Mouse (Mus musculus) forebrain, embryonic 12.5 days (tissue): ENCODE results near the gene Zfp784. TPM values are rescaled to one million over a fixed set of nuclear protein-coding genes. Genes with fewer than 3 reads are reported as not detected.

Experiments used
- ATAC-seq: fragments of 200-750 bp; cut with Nextera tagmentation; 2 replicates; pipeline ENCODE4 v1.8.0; 2017; ENCODE audit warnings: moderate TSS enrichment; ENCODE audit not compliant: low FRiP score
- H3K27ac ChIP-seq: fragments of 300-500 bp; sonication (generic); 2 replicates; pipeline ENCODE4 v1.5.1; 2016; ENCODE audit warnings: mild to moderate bottlenecking
- H3K27me3 ChIP-seq: fragments of 300-500 bp; sonication (generic); 2 replicates; pipeline ENCODE4 v1.6.1; 2016; ENCODE audit warnings: mild to moderate bottlenecking
- H3K36me3 ChIP-seq: fragments of 300-500 bp; sonication (generic); replicated peaks from 2 replicates; pipeline ENCODE4 v1.6.1; 2016; ENCODE audit warnings: mild to moderate bottlenecking
- H3K4me1 ChIP-seq: fragments of 300-500 bp; sonication (generic); 2 replicates; pipeline ENCODE4 v1.6.1; 2016
- H3K4me2 ChIP-seq: fragments of 300-500 bp; sonication (generic); 2 replicates; pipeline ENCODE4 v1.6.1; 2016; ENCODE audit warnings: mild to moderate bottlenecking, moderate library complexity
- H3K4me3 ChIP-seq: fragments of 300-500 bp; sonication (generic); replicated peaks from 2 replicates; pipeline ENCODE4 v1.5.1; 2016; ENCODE audit warnings: mild to moderate bottlenecking
- H3K9ac ChIP-seq: fragments of 300-500 bp; sonication (generic); 2 replicates; pipeline ENCODE4 v1.6.1; 2016; ENCODE audit warnings: mild to moderate bottlenecking
- H3K9me3 ChIP-seq: fragments of 300-500 bp; sonication (generic); 2 replicates; pipeline ENCODE4 v1.6.1; 2016
- WGBS: fragments of 180-500 bp; shearing (Covaris S2); methylation state at CpG from one replicate; pipeline ENCODE4 v1.1.7; 2016; 5-methylcytosine and 5-hydroxymethylcytosine counted together
- polyA plus RNA-seq: library from polyadenylated mRNA; unstranded; fragments of >200 nt; fragmentation: Nextera tagmentation; extraction: Ambion mirVana; gene quantifications from 2 replicates; pipeline ENCODE4 v1.2.1, GENCODE M21; 2016

Zfp784 gene
- polyA plus RNA-seq, 1 experiment from 2014 or later: 4.0 TPM

DNA sequence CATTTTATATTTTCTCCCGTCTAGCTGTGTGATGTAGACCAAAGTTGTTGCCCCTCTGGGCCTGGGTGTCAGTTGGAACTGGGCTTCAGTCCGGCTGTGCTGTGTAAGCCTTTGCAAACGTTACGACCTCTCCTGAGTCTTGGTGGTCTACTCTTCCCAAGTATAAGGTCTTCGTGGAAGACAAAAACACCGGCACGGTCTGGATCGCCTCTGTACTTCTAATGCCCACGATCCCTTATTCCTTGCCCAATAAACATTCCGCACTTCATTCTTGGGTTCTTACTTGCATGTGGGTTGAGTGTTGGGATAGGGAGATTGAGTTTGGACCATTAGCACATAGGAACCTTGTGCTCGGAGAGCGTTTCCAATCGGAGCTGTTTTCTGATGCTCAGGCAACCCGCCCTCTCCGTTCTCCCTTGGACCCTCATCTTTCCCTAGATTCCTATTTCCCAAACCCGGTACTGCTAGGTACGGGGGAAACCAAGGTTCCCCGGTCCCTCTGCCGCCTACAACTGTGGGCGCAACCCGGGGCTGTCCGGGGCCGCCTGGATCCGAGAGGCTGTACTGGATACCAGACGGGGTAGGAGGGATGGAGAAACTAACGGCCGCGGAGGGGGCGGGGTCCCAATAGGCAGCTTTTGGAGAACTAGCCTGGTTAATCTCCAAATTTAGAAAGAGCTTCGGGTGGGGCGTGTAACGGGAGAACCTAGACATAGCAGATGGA is 15.4 kb upstream of the Zfp784 start:
- no peak for ATAC-seq
- Histone ChIP-seq H3K4me1 (peaks cover 44% of the 10 kb centered on the region), H3K36me3 (no peaks in the 10 kb centered on the region)

DNA sequence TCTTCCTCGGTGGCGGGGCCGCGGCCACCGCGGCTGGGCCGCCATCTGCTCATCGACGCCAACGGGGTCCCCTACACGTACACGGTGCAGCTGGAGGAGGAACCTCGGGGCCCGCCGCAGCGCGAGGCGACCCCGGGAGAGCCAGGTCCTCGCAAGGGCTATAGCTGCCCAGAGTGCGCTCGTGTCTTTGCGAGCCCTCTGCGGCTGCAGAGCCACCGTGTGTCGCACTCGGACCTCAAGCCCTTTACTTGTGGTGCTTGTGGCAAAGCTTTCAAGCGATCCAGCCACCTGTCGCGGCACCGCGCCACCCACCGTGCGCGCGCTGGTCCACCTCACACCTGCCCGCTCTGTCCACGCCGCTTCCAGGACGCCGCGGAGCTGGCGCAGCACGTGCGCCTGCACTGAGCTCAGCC is 14.7 kb upstream of the Zfp784 start:
- WGBS: 2% methylated on average over 45 of the region's 45 CpGs
- H3K9me3 ChIP-seq: no peaks in the 10 kb centered on the region
- H3K4me2 ChIP-seq: peak overlapping the region; percentile 82
- ATAC-seq: no peak
- no peaks in the 10 kb centered on the region for H3K36me3 ChIP-seq
- peaks cover 44% of the 10 kb centered on the region for H3K4me1 ChIP-seq
- peak overlapping the region; percentile 79 for H3K4me3 ChIP-seq
- H3K27me3 ChIP-seq: peaks cover 65% of the 10 kb centered on the region
- no peak overlapping the region for H3K27ac ChIP-seq
- H3K9ac ChIP-seq: peak overlapping the region; percentile 56

More for the DNA sequence above, 15.4 kb upstream of the Zfp784 start:
- H3K27me3 ChIP-seq: peaks cover 72% of the 10 kb centered on the region
- no peaks in the 10 kb centered on the region for H3K9me3 ChIP-seq
- peak overlapping the region; percentile 82 for H3K4me2 ChIP-seq
- H3K4me3 ChIP-seq: peak overlapping the region; percentile 79
- no peak overlapping the region for H3K27ac ChIP-seq
- H3K9ac ChIP-seq: peak overlapping the region; percentile 56; the same call in 1 of the 2 replicates
- 9% methylated on average over 32 of the region's 32 CpGs for WGBS

DNA sequence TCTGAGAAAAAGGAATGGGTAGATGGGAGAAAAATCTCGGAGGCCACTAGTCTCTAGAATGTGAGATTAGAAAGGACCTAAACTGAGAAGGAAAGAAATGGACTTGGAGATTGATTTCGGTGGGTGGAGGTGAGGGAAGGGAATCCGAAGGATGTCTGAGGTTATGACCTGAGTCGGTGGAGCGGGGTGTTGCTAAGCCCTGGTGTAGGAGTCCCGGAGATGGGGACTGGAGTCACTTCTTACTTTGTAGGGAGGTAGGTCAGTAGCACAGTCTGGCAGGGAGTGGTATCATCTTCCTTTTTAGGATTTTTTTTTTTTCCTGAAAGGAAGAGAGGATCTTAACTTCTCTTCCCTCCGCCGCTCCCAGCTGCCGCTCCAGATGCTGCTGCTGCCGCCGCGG is 14.2 kb upstream of the Zfp784 start:
- ATAC-seq: no peak
- Histone ChIP-seq H3K4me1 (peaks cover 44% of the 10 kb centered on the region), H3K27me3 (peaks cover 60% of the 10 kb centered on the region), H3K4me2 (peak overlapping the region; percentile 82), H3K9ac (peak overlapping the region; percentile 89), H3K9me3 (no peaks in the 10 kb centered on the region), H3K27ac (no peak overlapping the region), H3K4me3 (peak overlapping the region; percentile 79), H3K36me3 (no peaks in the 10 kb centered on the region)
- WGBS: 3% methylated on average over 12 of the region's 12 CpGs

DNA sequence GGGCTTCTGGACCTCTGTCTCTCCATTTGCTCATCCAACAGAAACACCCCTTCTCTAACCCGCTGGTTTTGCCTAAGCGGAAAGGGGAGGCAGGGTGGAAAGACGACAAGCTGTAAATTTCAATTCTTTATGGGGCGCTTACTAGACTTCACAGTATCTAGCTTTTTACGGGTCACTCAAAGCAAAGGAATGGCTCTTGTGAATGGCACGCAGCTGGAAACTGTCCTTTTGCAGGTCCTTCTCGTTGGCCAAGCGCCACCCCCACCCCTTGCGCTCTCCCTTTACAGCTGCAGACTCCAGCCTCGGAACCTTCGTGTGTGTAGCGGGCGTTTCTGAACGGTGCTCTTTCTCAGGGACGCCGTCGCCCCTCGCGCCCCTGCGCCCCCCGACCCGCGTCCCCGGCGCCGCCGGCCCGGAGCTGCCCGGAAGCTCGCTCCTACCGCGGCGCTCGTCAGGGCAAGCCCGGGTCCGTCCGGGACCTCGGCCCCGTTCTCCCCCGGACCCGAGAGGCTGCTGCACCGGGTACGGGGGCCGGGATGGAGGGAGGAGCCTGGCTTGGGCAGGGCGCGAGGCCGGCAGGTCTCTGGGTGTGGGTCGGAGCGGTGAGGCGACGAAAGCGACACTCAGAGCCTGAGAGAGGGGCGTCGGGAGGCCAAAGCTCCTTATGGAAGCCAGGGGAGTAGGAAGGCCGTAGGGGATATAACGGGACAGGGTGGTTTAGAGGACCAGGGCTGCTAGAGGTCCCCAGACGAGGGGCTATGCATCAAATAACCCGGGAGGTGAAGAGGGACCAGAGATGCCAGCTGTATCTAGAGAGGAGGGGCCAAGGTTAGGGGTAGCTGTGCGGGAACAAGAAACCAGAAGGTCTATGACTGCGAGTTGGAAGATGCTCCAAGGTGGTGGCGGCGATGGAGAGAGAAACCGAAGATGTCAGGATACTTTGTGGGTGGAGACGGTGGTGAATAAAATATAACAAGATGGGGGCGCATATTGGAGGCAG is 13.2 kb upstream of the Zfp784 start, which contains the start of gene Zfp580:
TSS of gene Zfp580 (plus strand) at position 346 of the 1,000 bp plus-strand sequence.
- ATAC-seq: peak; percentile 84
- Histone ChIP-seq H3K4me2 (peak within 1 kb of the TSS; percentile 82), H3K9ac (peak within 1 kb of the TSS; percentile 89), H3K4me1 (peaks cover 35% of the 10 kb centered on the region), H3K27ac (peak within 1 kb of the TSS; percentile 80), H3K9me3 (no peaks in the 10 kb centered on the region), H3K27me3 (peaks cover 51% of the 10 kb centered on the region), H3K4me3 (peak within 1 kb of the TSS; percentile 79), H3K36me3 (no peaks in the 10 kb centered on the region)
- 2% methylated on average over 64 of the region's 65 CpGs for WGBS

DNA sequence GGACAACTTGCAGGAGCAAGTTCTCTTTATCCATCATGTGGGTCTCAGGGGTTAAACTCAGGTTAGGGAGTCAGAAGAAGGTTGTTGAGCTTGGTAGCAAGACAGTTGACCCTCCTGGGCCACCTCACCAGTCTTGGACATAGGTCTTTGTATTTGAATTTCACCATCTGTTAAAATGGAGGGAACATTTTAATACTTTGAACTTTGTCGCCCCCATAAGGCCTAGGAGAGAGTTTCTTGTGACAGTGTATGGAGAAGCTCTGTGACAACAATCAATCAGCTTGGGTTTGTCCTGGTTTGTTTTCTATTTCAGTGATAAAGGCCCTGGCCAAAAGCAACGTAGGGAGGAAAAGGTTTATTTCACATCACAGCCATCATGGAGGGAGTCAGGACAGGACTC is 9.1 kb upstream of the Zfp784 start:
- H3K27ac ChIP-seq: no peak overlapping the region
- no peak for ATAC-seq
- H3K36me3 ChIP-seq: no peaks in the 10 kb centered on the region
- no peak overlapping the region for H3K4me3 ChIP-seq
- H3K4me2 ChIP-seq: no peak overlapping the region
- H3K27me3 ChIP-seq: peaks cover 9% of the 10 kb centered on the region
- H3K9ac ChIP-seq: no peak overlapping the region
- H3K4me1 ChIP-seq: peaks cover 12% of the 10 kb centered on the region
- WGBS: 34% methylated on average over 2 of the region's 2 CpGs
- H3K9me3 ChIP-seq: no peaks in the 10 kb centered on the region

DNA sequence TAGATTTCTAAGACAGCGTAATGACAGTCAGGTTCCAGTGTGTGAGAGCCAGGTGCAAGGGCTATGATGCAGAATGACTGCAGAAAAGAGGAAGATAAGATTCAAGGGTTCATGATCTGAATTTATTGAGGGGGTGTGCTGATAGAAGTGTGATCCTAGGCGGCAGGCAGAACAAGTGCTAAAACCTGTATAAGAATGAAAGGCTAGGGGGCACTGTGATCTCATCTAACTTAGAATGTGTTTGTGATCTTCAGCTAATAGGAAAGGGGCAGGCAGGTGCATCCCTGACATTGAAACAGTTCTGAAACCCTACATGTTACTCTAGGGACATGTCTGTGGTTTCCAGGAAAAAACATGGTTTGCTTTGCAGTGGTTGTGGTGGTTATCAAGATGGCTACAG is 7.9 kb upstream of the Zfp784 start:
- 73% methylated on average over 2 of the region's 2 CpGs for WGBS
- no peak for ATAC-seq
- Histone ChIP-seq H3K4me3 (no peak overlapping the region), H3K27ac (no peak overlapping the region), H3K27me3 (0 out of 2 replicates have a peak, but pooled peaks cover 3% of the 10 kb centered on the region), H3K4me2 (no peak overlapping the region), H3K9ac (no peak overlapping the region), H3K4me1 (peaks cover 7% of the 10 kb centered on the region), H3K9me3 (no peaks in the 10 kb centered on the region), H3K36me3 (peaks cover 5% of the 10 kb centered on the region; the same call in 1 of the 2 replicates)

DNA sequence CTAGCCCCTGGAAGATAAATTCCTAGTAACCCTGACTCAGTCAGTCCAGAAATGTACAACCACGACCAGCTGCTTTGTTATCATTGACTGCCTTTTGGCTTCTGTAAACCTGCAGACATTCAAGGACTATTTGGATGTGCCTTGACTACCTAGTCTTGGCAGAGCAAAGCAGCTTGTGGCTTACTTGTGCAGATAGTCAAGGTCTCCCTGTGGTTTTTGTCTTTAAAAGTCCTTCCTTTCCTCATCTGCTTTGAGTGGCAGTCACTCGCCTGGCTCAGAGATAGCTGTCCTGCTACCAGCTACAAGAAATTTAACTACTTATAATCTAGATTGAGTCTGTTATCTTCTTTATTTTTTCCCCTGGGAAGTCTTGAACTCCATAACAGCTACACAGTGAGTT is 6.7 kb upstream of the Zfp784 start:
- no peak for ATAC-seq
- H3K36me3 ChIP-seq: peaks cover 6% of the 10 kb centered on the region
- 75% methylated on average over 2 of the region's 2 CpGs for WGBS

DNA sequence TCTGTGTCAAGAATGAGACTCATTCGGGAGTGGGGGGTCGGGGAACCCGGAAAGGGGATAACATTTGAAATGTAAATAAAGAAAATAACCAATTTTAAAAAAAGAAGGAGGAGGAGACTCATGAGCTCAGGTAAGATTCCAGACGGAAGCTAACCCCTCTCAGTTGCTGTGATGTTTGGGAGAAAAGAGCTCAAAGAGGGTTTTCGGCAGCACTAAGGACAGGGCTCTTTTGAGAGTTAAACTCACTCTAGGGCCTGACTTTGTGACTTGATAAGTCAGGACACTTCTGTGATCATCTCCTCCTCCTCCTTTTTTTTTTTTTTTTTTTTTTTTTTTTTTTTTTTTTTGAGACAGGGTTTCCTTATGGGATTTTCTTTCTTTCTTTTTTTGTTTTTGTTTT is 694 bp upstream of the Zfp784 start:
- Histone ChIP-seq H3K27ac (0 out of 2 replicates have a peak overlapping the region, but pooled peaks have one; percentile 98), H3K36me3 (peaks cover 32% of the 10 kb centered on the region), H3K9me3 (no peaks in the 10 kb centered on the region), H3K4me2 (peak overlapping the region; percentile 54), H3K4me3 (peak overlapping the region; percentile 66), H3K4me1 (peaks cover 21% of the 10 kb centered on the region), H3K9ac (peak overlapping the region; percentile 74; the same call in 1 of the 2 replicates), H3K27me3 (no peaks in the 10 kb centered on the region)
- WGBS: 43% methylated on average over 5 of the region's 5 CpGs
- no peak for ATAC-seq

More for the DNA sequence above, 6.7 kb upstream of the Zfp784 start:
- Histone ChIP-seq H3K4me3 (no peak overlapping the region), H3K4me2 (no peak overlapping the region), H3K4me1 (0 out of 2 replicates have a peak, but pooled peaks cover under 1% of the 10 kb centered on the region), H3K9ac (no peak overlapping the region), H3K27me3 (0 out of 2 replicates have a peak, but pooled peaks cover 3% of the 10 kb centered on the region), H3K27ac (no peak overlapping the region), H3K9me3 (no peaks in the 10 kb centered on the region)

DNA sequence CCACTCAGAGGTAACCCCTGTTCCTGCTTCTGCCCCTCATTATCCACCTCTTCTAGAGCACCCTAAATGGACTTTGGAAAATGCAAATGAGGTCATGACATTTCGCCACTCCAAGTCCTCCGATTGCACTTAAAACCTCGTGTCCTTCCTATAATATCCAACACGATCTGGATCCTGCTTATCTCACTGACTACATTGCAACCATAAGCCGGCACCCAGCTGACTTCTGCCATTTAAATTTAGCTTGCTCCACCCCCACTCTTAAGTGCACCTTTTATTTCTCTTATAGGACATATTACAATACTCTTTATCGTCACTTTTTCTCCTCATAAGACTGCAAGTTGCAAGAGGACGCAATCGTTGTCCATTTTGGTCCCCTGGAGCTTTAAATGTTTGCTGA is 779 bp downstream of the Zfp784 start:
- no peak for ATAC-seq
- no peaks in the 10 kb centered on the region for H3K27me3 ChIP-seq
- H3K4me1 ChIP-seq: peaks cover 21% of the 10 kb centered on the region
- H3K27ac ChIP-seq: peak overlapping the region; percentile 98; the same call in 1 of the 2 replicates
- WGBS: 93% methylated on average over 8 of the region's 8 CpGs
- H3K4me2 ChIP-seq: peak overlapping the region; percentile 54
- H3K9ac ChIP-seq: 0 out of 2 replicates have a peak overlapping the region, but pooled peaks have one; percentile 74
- H3K9me3 ChIP-seq: no peaks in the 10 kb centered on the region
- peaks cover 47% of the 10 kb centered on the region for H3K36me3 ChIP-seq
- H3K4me3 ChIP-seq: peak overlapping the region; percentile 66

DNA sequence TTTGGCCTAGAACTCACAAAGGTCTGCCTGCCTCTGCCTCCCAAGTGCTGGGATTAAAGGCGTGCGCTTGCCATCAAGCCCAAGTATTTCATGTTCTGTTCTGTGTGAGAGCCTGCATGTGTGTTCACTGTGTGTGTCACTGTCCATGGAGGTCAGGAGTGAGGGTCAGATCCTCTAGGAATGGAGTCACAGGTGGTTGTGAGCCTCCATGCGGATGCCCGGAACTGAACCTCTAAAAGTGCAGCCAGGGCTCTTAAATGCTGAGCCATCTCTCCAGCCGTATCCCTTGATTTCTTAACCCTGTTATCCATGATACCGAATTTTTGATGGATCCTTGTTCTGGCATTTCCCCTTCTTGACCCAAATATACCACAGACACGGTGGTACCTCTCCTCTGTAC is 1.2 kb downstream of the Zfp784 start:
- Histone ChIP-seq H3K4me1 (peaks cover 21% of the 10 kb centered on the region), H3K27me3 (no peaks in the 10 kb centered on the region), H3K4me2 (no peak overlapping the region), H3K9me3 (peaks cover under 1% of the 10 kb centered on the region; the same call in 1 of the 2 replicates), H3K27ac (no peak overlapping the region), H3K36me3 (peaks cover 51% of the 10 kb centered on the region), H3K4me3 (no peak overlapping the region), H3K9ac (no peak overlapping the region)
- WGBS: 95% methylated on average over 7 of the region's 7 CpGs
- ATAC-seq: no peak

DNA sequence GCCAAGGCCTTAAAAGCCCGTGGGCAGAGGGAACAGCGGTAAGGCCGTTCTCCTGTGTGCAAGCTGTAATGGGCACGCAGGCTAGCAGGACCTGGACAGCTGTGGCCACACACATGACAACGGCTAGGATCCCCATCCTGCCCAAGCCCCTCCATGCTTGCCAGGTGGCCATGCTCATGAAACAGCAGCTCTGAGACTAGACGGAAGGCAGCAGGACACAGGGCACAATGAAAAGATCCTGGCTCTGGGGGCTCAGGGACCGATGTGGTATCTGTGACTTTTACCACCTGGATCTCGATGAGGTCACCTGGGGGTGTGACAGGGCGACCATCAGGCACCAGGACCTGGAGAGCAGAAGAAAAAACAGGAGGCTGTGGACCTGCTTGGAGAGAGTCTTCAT is 2.1 kb downstream of the Zfp784 start:
- Histone ChIP-seq H3K9ac (no peak overlapping the region), H3K4me1 (peaks cover 21% of the 10 kb centered on the region), H3K27me3 (no peaks in the 10 kb centered on the region), H3K4me2 (no peak overlapping the region), H3K27ac (no peak overlapping the region), H3K36me3 (peaks cover 55% of the 10 kb centered on the region), H3K4me3 (no peak overlapping the region), H3K9me3 (peaks cover 9% of the 10 kb centered on the region)
- no peak for ATAC-seq
- 93% methylated on average over 9 of the region's 9 CpGs for WGBS

DNA sequence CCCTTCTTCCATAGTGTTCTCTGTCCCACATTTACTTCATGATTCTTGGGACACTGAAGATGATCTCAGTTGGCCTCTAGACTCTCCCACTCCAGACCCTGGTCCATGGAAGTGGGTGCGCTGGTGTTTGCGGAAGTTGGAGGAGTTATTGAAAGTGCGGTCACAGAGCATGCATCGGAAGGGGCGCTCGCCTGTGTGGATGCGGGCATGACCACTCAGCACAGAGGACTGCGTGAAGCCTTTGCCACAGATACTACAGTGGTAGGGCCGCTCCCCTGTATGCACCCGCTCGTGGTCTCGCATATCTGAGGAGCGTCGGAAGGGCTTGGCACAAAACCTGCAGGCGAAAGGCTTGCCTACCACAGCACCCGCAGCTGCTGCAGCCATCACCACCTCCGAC is 2.6 kb downstream of the Zfp784 start:
- Histone ChIP-seq H3K9me3 (peaks cover 14% of the 10 kb centered on the region), H3K36me3 (peaks cover 59% of the 10 kb centered on the region), H3K27ac (no peak overlapping the region), H3K4me2 (no peak overlapping the region), H3K4me3 (no peak overlapping the region), H3K27me3 (no peaks in the 10 kb centered on the region), H3K4me1 (peaks cover 21% of the 10 kb centered on the region), H3K9ac (no peak overlapping the region)
- ATAC-seq: no peak
- WGBS: 95% methylated on average over 17 of the region's 17 CpGs
